9 mouse cellular contexts compared by ENCODE assay signal in the genomic region with DNA sequence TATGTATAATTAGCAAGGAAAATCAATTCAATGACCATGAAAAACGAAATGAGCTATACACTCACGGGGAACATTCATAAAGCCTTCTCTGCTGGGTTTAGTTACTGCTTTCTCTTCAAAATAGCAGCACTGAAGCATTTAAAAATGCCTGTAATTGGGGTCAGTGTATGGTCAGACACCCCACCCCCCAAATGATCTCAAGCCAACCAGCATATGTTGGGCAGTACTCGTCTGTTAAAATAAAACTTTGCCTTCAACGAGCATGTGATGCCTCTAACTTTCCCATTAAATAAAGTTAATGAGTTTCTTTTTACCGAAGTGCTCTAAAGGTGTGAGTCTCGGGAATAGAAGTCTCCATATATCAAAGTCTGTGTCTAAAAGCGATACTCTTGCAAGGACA. TPM values are rescaled to one million over a fixed set of nuclear protein-coding genes. Genes with fewer than 3 reads are reported as not detected.
DNase-seq lines count a peak whose midpoint lies in the region; ATAC-seq lines count a peak whose summit lies in the region.
"Had no signal": no experiment of that assay in that cellular context is flagged by ENCODE, and none has a peak within 500 bp of the region (broad histone marks: within the 10 kb centered on the region; RNA-seq: fewer than 3 reads in every experiment).

Phyhipl (minus strand) TSS at position 138 of the 400 bp plus-strand sequence.

- no peaks in the 10 kb centered on the region for H3K36me3 ChIP-seq in forebrain, embryonic 10.5 days (replicated peaks)
- H3K36me3 ChIP-seq in forebrain, embryonic 15.5 days = no peaks in the 10 kb centered on the region
- H3K36me3 ChIP-seq in kidney, embryonic 16.5 days (ENCODE audit: insufficient read depth, low read length) = no peaks in the 10 kb centered on the region
- H3K36me3 ChIP-seq in midbrain, embryonic 10.5 days = no peaks in the 10 kb centered on the region
- H3K36me3 ChIP-seq in liver, embryonic 11.5 days (ENCODE audit: control insufficient read depth, insufficient read depth, low read length) = no peaks in the 10 kb centered on the region
- H3K36me3 ChIP-seq in liver, embryonic 12.5 days = no peaks in the 10 kb centered on the region
- H3K36me3 ChIP-seq: embryonic facial prominence, embryonic 15.5 days; intestine, embryonic 15.5 days had no signal

- H3K9me3 ChIP-seq in forebrain, embryonic 10.5 days = no peaks in the 10 kb centered on the region
- H3K9me3 ChIP-seq in forebrain, embryonic 15.5 days = no peaks in the 10 kb centered on the region
- H3K9me3 ChIP-seq in kidney, embryonic 16.5 days (ENCODE audit: low read length) = peaks cover 3% of the 10 kb centered on the region; the same call in 1 of the 2 replicates
- no peaks in the 10 kb centered on the region for H3K9me3 ChIP-seq in midbrain, embryonic 10.5 days (replicated peaks)
- H3K9me3 ChIP-seq in liver, embryonic 11.5 days (ENCODE audit: control insufficient read depth, low read length) = no peaks in the 10 kb centered on the region
- no peaks in the 10 kb centered on the region for H3K9me3 ChIP-seq in liver, embryonic 12.5 days (replicated peaks)
- H3K9me3 ChIP-seq: embryonic facial prominence, embryonic 15.5 days; intestine, embryonic 15.5 days had no signal

- 49% methylated on average over 7 of the region's 7 CpGs for WGBS in forebrain, embryonic 10.5 days
- WGBS in forebrain, embryonic 15.5 days = 24% methylated on average over 7 of the region's 7 CpGs
- 33% methylated on average over 7 of the region's 7 CpGs for WGBS in kidney, embryonic 16.5 days
- WGBS in midbrain, embryonic 10.5 days = 80% methylated on average over 7 of the region's 7 CpGs
- WGBS in liver, embryonic 11.5 days = 74% methylated on average over 7 of the region's 7 CpGs
- 57% methylated on average over 7 of the region's 7 CpGs for WGBS in liver, embryonic 12.5 days (ENCODE audit: insufficient replicate concordance)

- ATAC-seq in forebrain, embryonic 15.5 days (replicated peaks) = no peak
- ATAC-seq in kidney, embryonic 16.5 days (ENCODE audit: low FRiP score, low TSS enrichment) = peak; percentile 91
- no peak for ATAC-seq in liver, embryonic 11.5 days (replicated peaks; ENCODE audit: low FRiP score)
- no peak for ATAC-seq in liver, embryonic 12.5 days
- ATAC-seq: intestine, embryonic 15.5 days had no signal

- H3K4me2 ChIP-seq in forebrain, embryonic 15.5 days (replicated peaks) = no peak within 1 kb of the TSS
- H3K4me2 ChIP-seq in kidney, embryonic 16.5 days (replicated peaks; ENCODE audit: low read depth, low read length) = peak within 1 kb of the TSS; percentile 23; the same call in 1 of the 2 replicates
- no peak within 1 kb of the TSS for H3K4me2 ChIP-seq in liver, embryonic 11.5 days
- no peak within 1 kb of the TSS for H3K4me2 ChIP-seq in liver, embryonic 12.5 days
- H3K4me2 ChIP-seq: embryonic facial prominence, embryonic 15.5 days; intestine, embryonic 15.5 days had no signal

- H3K27ac ChIP-seq in forebrain, embryonic 10.5 days = peak within 1 kb of the TSS; percentile 54
- H3K27ac ChIP-seq in forebrain, embryonic 15.5 days (replicated peaks) = no peak within 1 kb of the TSS
- H3K27ac ChIP-seq in kidney, embryonic 16.5 days (ENCODE audit: low read length) = peak within 1 kb of the TSS; percentile 74
- H3K27ac ChIP-seq in midbrain, embryonic 10.5 days (replicated peaks) = no peak within 1 kb of the TSS
- H3K27ac ChIP-seq in liver, embryonic 11.5 days (ENCODE audit: low read depth, low read length) = no peak within 1 kb of the TSS
- H3K27ac ChIP-seq in liver, embryonic 12.5 days = no peak within 1 kb of the TSS
- H3K27ac ChIP-seq: embryonic facial prominence, embryonic 15.5 days; intestine, embryonic 15.5 days had no signal

- H3K27me3 ChIP-seq in forebrain, embryonic 10.5 days (ENCODE audit: poor library complexity, severe bottlenecking) = no peaks in the 10 kb centered on the region
- H3K27me3 ChIP-seq in forebrain, embryonic 15.5 days = no peaks in the 10 kb centered on the region
- H3K27me3 ChIP-seq in kidney, embryonic 16.5 days (ENCODE audit: insufficient read depth, low read length) = no peaks in the 10 kb centered on the region
- H3K27me3 ChIP-seq in midbrain, embryonic 10.5 days (ENCODE audit: low read depth, poor library complexity, severe bottlenecking) = no peaks in the 10 kb centered on the region
- no peaks in the 10 kb centered on the region for H3K27me3 ChIP-seq in liver, embryonic 11.5 days (replicated peaks; ENCODE audit: control insufficient read depth, insufficient read depth, low read length)
- H3K27me3 ChIP-seq in liver, embryonic 12.5 days (replicated peaks) = no peaks in the 10 kb centered on the region
- H3K27me3 ChIP-seq: embryonic facial prominence, embryonic 15.5 days; intestine, embryonic 15.5 days had no signal

- DNase-seq in forebrain, embryonic 10.5 days (ENCODE audit: extremely low spot score, low spot score) = no peak
- DNase-seq in midbrain, embryonic 10.5 days (ENCODE audit: low spot score) = no peak
- DNase-seq in liver, embryonic 11.5 days (ENCODE audit: low spot score) = no peak
- DNase-seq in lung, postnatal 36 days = no peak

- no peak within 1 kb of the TSS for H3K4me3 ChIP-seq in forebrain, embryonic 10.5 days
- no peak within 1 kb of the TSS for H3K4me3 ChIP-seq in forebrain, embryonic 15.5 days
- H3K4me3 ChIP-seq in kidney, embryonic 16.5 days (ENCODE audit: low read length) = peak within 1 kb of the TSS; percentile 15
- H3K4me3 ChIP-seq in midbrain, embryonic 10.5 days = no peak within 1 kb of the TSS
- no peak within 1 kb of the TSS for H3K4me3 ChIP-seq in liver, embryonic 11.5 days (ENCODE audit: low read depth, low read length)
- H3K4me3 ChIP-seq in liver, embryonic 12.5 days = no peak within 1 kb of the TSS
- H3K4me3 ChIP-seq: embryonic facial prominence, embryonic 15.5 days; intestine, embryonic 15.5 days had no signal

- peaks cover 40% of the 10 kb centered on the region for H3K4me1 ChIP-seq in forebrain, embryonic 10.5 days
- H3K4me1 ChIP-seq in forebrain, embryonic 15.5 days = peaks cover 25% of the 10 kb centered on the region
- H3K4me1 ChIP-seq in kidney, embryonic 16.5 days (ENCODE audit: insufficient read depth, low read length) = peaks cover 3% of the 10 kb centered on the region; the same call in 1 of the 2 replicates
- peaks cover 27% of the 10 kb centered on the region for H3K4me1 ChIP-seq in midbrain, embryonic 10.5 days
- no peaks in the 10 kb centered on the region for H3K4me1 ChIP-seq in liver, embryonic 11.5 days (replicated peaks; ENCODE audit: control insufficient read depth, insufficient read depth, low read length)
- no peaks in the 10 kb centered on the region for H3K4me1 ChIP-seq in liver, embryonic 12.5 days
- H3K4me1 ChIP-seq: embryonic facial prominence, embryonic 15.5 days; intestine, embryonic 15.5 days had no signal

- H3K9ac ChIP-seq in forebrain, embryonic 15.5 days (replicated peaks) = no peak within 1 kb of the TSS
- no peak within 1 kb of the TSS for H3K9ac ChIP-seq in kidney, embryonic 16.5 days (replicated peaks; ENCODE audit: low read length)
- H3K9ac ChIP-seq in liver, embryonic 11.5 days (ENCODE audit: low read depth, low read length) = no peak within 1 kb of the TSS
- H3K9ac ChIP-seq in liver, embryonic 12.5 days = no peak within 1 kb of the TSS
- H3K9ac ChIP-seq: embryonic facial prominence, embryonic 15.5 days; intestine, embryonic 15.5 days had no signal

RNA-seq across cellular contexts. Expression of gene Phyhipl, which starts in this region (rescaled TPM):
- 17.8 and 19.4 TPM in 2 replicates for polyA plus RNA-seq in forebrain, embryonic 10.5 days (2016; fragmentation: Nextera tagmentation; extraction: Ambion mirVana)
- polyA plus RNA-seq in forebrain, embryonic 15.5 days (2015; fragmentation: Nextera tagmentation; extraction: Ambion mirVana) = 114 and 132 TPM in 2 replicates
- polyA plus RNA-seq in kidney, embryonic 16.5 days (2015; fragmentation: Nextera tagmentation; extraction: Ambion mirVana) = 26.5 and 26.9 TPM in 2 replicates
- 19.8 and 31.0 TPM in 2 replicates for polyA plus RNA-seq in midbrain, embryonic 10.5 days (2016; fragmentation: Nextera tagmentation; extraction: Ambion mirVana)
- 1.3 and 1.4 TPM in 2 replicates for polyA plus RNA-seq in liver, embryonic 11.5 days (2014; fragmentation: Nextera tagmentation; extraction: Ambion mirVana)
- polyA plus RNA-seq in liver, embryonic 12.5 days (2016; fragmentation: Nextera tagmentation; extraction: Ambion mirVana) = 0.27 and 0.33 TPM in 2 replicates

Comparison
In these comparisons a context has a peak if more than half of its experiments do, and no peak if none do; other contexts are left out.
1. H3K27ac ChIP-seq: peak in forebrain, embryonic 10.5 days (single experiment) and kidney, embryonic 16.5 days (single experiment); none in forebrain, embryonic 15.5 days (single experiment), midbrain, embryonic 10.5 days (single experiment), liver, embryonic 11.5 days (single experiment) and liver, embryonic 12.5 days (single experiment).